Mouse (Mus musculus) ES-E14 (cell line): Measurements from ENCODE around the gene Apex1.
"Not testable (repeated sequence)": the region's sequence is repeated elsewhere in the genome, so short reads cannot be mapped to it uniquely, and the experiment has no call there.

Source experiments
- HCFC1 ChIP-seq: IDR thresholded peaks from 2 replicates; pipeline ENCODE4 v1.6.1; 2012; ENCODE audit warnings: low read length, inconsistent platforms, borderline replicate concordance; ENCODE audit not compliant: insufficient read depth
- MAFK ChIP-seq: IDR thresholded peaks from 2 replicates; pipeline ENCODE4 v1.6.1; 2014; ENCODE audit warnings: mild to moderate bottlenecking, low read depth, low read length, inconsistent platforms; ENCODE audit not compliant: insufficient read depth
- ZNF384 ChIP-seq: IDR thresholded peaks from 2 replicates; pipeline ENCODE4 v1.6.1; 2012; ENCODE audit warnings: low read depth, low read length, inconsistent platforms

DNA sequence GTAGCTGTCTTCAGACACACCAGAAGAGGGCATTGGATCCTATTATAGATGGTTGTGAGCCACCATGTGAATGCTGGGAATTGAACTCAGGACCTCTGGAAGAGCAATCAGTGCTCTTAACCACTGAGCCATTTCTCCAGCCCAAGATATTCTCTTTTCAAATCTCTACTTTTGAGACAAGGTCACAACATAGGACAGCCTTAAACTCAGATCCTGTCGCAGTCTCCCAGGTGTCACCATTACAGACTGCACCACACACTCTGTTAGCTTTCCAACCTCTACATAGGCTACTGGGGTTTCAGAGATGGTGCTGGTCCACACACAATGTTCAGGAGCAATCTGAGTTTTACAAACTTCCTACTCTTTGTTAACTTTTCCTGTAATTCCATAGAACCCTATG lies 1.3 kb upstream of the Apex1 start:
- not testable (repeated sequence) for TF ChIP-seq MAFK, ZNF384, HCFC1
